Mouse (Mus musculus) C2C12 (cell line): Measurements from ENCODE around the gene Myod1. TPM values are rescaled to one million over a fixed set of nuclear protein-coding genes. Genes with fewer than 3 reads are reported as not detected.
A peak's percentile ranks its signal among the peaks of the same experiment; 100 is the strongest.

ENCODE experiments used
- H3K27me3 ChIP-seq: one replicate; pipeline ENCODE4 v1.6.1; 2011; ENCODE audit not compliant: control insufficient read depth, insufficient read depth, insufficient read length
- H3K36me3 ChIP-seq: one replicate; pipeline ENCODE4 v1.6.1; 2011; ENCODE audit not compliant: control insufficient read depth, insufficient read depth
- H3K4me3 ChIP-seq: one replicate; pipeline ENCODE4 v1.5.1; 2011; ENCODE audit warnings: mild to moderate bottlenecking, control low read depth; ENCODE audit not compliant: poor library complexity, insufficient read depth, severe bottlenecking
- H3K79me2 ChIP-seq: one replicate; pipeline ENCODE4 v1.6.1; 2011; ENCODE audit not compliant: control insufficient read depth, insufficient read depth
- H3K79me3 ChIP-seq: one replicate; pipeline ENCODE4 v1.6.1; 2011; ENCODE audit warnings: low read depth, control low read depth
- H3ac ChIP-seq: one replicate; pipeline ENCODE3; 2011; ENCODE audit warnings: low read depth; ENCODE audit not compliant: control insufficient read depth, insufficient read length
- CEBPB ChIP-seq: IDR thresholded peaks from one replicate; pipeline ENCODE4 v1.6.1; 2011; ENCODE audit warnings: low read depth, mild to moderate bottlenecking, control low read depth, moderate library complexity
- CTCF ChIP-seq: IDR thresholded peaks from one replicate; pipeline ENCODE4 v1.5.1; 2011; ENCODE audit not compliant: control insufficient read depth, insufficient read depth, insufficient read length
- FOSL1 ChIP-seq: IDR thresholded peaks from one replicate; pipeline ENCODE4 v1.8.0; 2011; ENCODE audit warnings: mild to moderate bottlenecking, low read length; ENCODE audit not compliant: poor library complexity, insufficient read depth, severe bottlenecking
- MAX ChIP-seq: IDR thresholded peaks from one replicate; pipeline ENCODE4 v1.6.1; 2011; ENCODE audit warnings: mild to moderate bottlenecking, control low read depth
- MYOD1 ChIP-seq: IDR thresholded peaks from one replicate; pipeline ENCODE4 v1.6.1; 2011; ENCODE audit warnings: low read depth; ENCODE audit not compliant: control insufficient read depth, insufficient read length
- MYOG ChIP-seq: IDR thresholded peaks from one replicate; pipeline ENCODE4 v1.6.1; 2011; ENCODE audit not compliant: control insufficient read depth, insufficient read length; ENCODE audit errors: extremely low read depth
- USF1 ChIP-seq: IDR thresholded peaks from one replicate; pipeline ENCODE4 v1.6.1; 2011; ENCODE audit warnings: low read depth, mild to moderate bottlenecking, control low read depth, moderate library complexity
- polyA plus RNA-seq: library from polyadenylated mRNA; unstranded; fragments of >200 nt; fragmentation: generic; extraction: Trizol; gene quantifications from one replicate; pipeline ENCODE4 v1.2.1, GENCODE M21; 2012; ENCODE audit warnings: missing spikeins

Gene Myod1
- polyA plus RNA-seq, 1 experiment: 278 TPM

DNA sequence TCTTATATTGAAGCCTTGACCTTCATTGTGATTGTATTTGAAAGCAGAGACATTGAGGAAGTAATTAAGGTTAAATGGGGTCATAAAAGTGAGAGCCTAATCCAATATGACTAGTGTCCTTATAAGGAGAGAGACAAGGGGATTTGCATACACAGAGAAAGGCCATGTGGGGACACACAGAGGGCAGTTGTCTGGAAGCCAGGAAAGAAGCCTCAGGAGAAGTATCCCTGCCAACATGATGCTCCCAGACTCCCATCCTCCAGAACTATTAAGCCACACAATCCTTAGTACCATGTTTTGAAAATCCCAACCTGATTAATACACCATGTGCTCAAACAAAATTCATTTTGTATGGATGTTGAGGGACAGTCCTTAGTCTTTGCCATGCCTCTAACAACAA lies 14.5 kb upstream of the Myod1 start:
- H3K27me3 ChIP-seq: no peaks in the 10 kb centered on the region
- TF ChIP-seq CEBPB (no peak), MAX (no peak), USF1 (no peak), CTCF (no peak), MYOD1 (no peak), FOSL1 (no peak), MYOG (no peak)
- H3K79me3 ChIP-seq: no peaks in the 10 kb centered on the region
- H3ac ChIP-seq: no peak overlapping the region
- no peaks in the 10 kb centered on the region for H3K36me3 ChIP-seq
- no peak overlapping the region for H3K4me3 ChIP-seq
- no peaks in the 10 kb centered on the region for H3K79me2 ChIP-seq

DNA sequence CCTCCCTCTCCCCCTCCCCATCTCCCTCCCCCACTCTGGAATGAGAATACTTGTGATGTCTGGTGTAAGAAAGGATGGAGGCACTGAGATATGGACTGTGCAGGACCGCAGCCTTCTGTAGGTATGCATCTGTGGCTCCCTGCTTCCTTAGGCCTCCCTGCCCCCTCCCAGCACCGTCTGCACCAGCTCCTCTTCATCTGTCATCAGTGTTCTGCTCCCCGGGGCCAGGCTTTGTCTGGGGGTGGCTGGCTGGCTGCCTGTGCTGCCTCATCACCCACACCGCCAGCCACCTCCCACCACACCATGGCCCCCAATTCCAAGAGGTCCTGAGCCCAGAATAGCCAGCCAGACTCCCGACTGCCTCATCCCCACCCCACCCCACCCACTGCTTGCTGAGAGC lies 12.1 kb upstream of the Myod1 start:
- H3K79me2 ChIP-seq: no peaks in the 10 kb centered on the region
- no peak overlapping the region for H3K4me3 ChIP-seq
- H3ac ChIP-seq: no peak overlapping the region
- no peak for TF ChIP-seq CEBPB
- TF ChIP-seq MAX: no peak
- TF ChIP-seq CTCF: no peak
- no peak for TF ChIP-seq MYOD1
- no peak for TF ChIP-seq FOSL1
- TF ChIP-seq USF1: no peak
- no peak for TF ChIP-seq MYOG
- H3K36me3 ChIP-seq: no peaks in the 10 kb centered on the region
- H3K27me3 ChIP-seq: no peaks in the 10 kb centered on the region
- H3K79me3 ChIP-seq: no peaks in the 10 kb centered on the region

DNA sequence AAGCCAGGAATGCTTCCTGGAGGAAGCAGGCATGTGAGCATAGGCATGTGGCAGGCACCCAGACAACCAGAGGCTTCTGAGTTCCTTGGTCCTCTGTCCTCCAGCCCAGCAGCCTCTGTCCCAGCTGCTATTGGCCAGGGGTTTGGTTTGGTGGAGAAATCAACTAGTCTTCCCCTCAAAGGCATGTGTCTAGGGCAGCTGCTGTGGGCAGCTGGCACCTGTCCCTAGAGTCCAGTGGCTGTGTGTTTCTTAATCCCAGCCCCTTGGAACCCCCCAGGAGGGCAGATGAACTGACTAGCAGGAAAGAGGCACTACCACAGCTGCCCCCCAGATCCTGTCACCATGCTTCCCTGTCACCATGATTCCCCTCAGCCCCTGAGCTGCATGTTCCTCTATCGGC lies 10.5 kb upstream of the Myod1 start:
- no peak overlapping the region for H3ac ChIP-seq
- H3K27me3 ChIP-seq: no peaks in the 10 kb centered on the region
- H3K36me3 ChIP-seq: no peaks in the 10 kb centered on the region
- H3K79me3 ChIP-seq: no peaks in the 10 kb centered on the region
- no peak for TF ChIP-seq FOSL1
- TF ChIP-seq CTCF: no peak
- no peak for TF ChIP-seq MYOD1
- TF ChIP-seq MAX: no peak
- TF ChIP-seq MYOG: no peak
- TF ChIP-seq CEBPB: no peak
- TF ChIP-seq USF1: no peak
- no peaks in the 10 kb centered on the region for H3K79me2 ChIP-seq
- no peak overlapping the region for H3K4me3 ChIP-seq

DNA sequence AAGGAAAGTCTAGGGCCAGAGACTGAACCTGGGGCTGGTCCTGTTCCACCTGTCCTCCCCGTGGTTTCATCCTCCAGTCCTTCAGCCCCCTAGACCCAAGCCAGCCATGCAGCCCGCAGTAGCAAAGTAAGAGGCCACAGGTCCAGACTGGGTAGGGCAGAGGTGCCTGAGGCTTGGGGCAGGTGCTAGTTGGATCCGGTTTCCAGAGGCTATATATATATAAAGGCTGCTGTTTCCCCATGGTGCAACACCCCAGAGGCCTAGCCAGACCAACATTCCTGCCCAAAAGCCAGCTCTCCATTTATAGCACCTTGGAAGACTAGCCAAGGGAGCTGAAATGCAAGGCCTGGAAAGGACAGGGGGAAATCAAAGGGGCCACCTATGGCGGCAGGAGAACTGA lies 5.2 kb upstream of the Myod1 start:
- no peak overlapping the region for H3K4me3 ChIP-seq

GRCm38 (mm10) chr7:46377008-46377346 lies 703 bp downstream of the Myod1 start:
- no peaks in the 10 kb centered on the region for H3K79me2 ChIP-seq
- peak overlapping the region; percentile 30 for H3K4me3 ChIP-seq
- H3ac ChIP-seq: peak overlapping the region; percentile 60
- H3K27me3 ChIP-seq: no peaks in the 10 kb centered on the region
- H3K36me3 ChIP-seq: no peaks in the 10 kb centered on the region
- TF ChIP-seq CTCF: peak; percentile 83
- TF ChIP-seq MYOG: no peak
- peaks cover 1% of the 10 kb centered on the region for H3K79me3 ChIP-seq

More for the DNA sequence above, 5.2 kb upstream of the Myod1 start:
- Histone ChIP-seq H3K36me3 (no peaks in the 10 kb centered on the region), H3K79me3 (no peaks in the 10 kb centered on the region), H3K27me3 (no peaks in the 10 kb centered on the region), H3K79me2 (no peaks in the 10 kb centered on the region), H3ac (no peak overlapping the region)
- TF ChIP-seq FOSL1: no peak
- no peak for TF ChIP-seq USF1
- no peak for TF ChIP-seq MYOD1
- no peak for TF ChIP-seq MAX
- no peak for TF ChIP-seq CTCF
- TF ChIP-seq CEBPB: no peak
- TF ChIP-seq MYOG: no peak

DNA sequence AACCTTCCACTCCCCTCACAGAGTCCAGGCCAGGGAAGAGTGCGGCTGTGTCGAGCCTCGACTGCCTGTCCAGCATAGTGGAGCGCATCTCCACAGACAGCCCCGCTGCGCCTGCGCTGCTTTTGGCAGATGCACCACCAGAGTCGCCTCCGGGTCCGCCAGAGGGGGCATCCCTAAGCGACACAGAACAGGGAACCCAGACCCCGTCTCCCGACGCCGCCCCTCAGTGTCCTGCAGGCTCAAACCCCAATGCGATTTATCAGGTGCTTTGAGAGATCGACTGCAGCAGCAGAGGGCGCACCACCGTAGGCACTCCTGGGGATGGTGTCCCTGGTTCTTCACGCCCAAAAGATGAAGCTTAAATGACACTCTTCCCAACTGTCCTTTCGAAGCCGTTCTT lies 1.8 kb downstream of the Myod1 start:
- H3ac ChIP-seq: peak overlapping the region; percentile 55
- H3K4me3 ChIP-seq: peak overlapping the region; percentile 30
- H3K36me3 ChIP-seq: no peaks in the 10 kb centered on the region
- TF ChIP-seq MYOD1: no peak
- TF ChIP-seq CEBPB: no peak
- TF ChIP-seq CTCF: peak; percentile 2
- TF ChIP-seq MAX: no peak
- TF ChIP-seq MYOG: no peak
- H3K79me3 ChIP-seq: peaks cover 1% of the 10 kb centered on the region
- H3K79me2 ChIP-seq: no peaks in the 10 kb centered on the region
- no peaks in the 10 kb centered on the region for H3K27me3 ChIP-seq

- no peak overlapping the region for H3K4me3 ChIP-seq
- H3K79me3 ChIP-seq: peaks cover 1% of the 10 kb centered on the region
- H3K27me3 ChIP-seq: no peaks in the 10 kb centered on the region
- peak; percentile 50 for TF ChIP-seq CTCF
- no peak for TF ChIP-seq USF1
- no peaks in the 10 kb centered on the region for H3K36me3 ChIP-seq
- H3K79me2 ChIP-seq: no peaks in the 10 kb centered on the region
- H3ac ChIP-seq: no peak overlapping the region
Observed at GRCm38 (mm10) chr7:46378983-46379382, 2.7 kb downstream of the Myod1 start.
